Mouse (Mus musculus) liver, embryonic 14.5 days (tissue): ENCODE data around the gene Tex2. TPM values are rescaled to one million over a fixed set of nuclear protein-coding genes. Genes with fewer than 3 reads are reported as not detected.

Experiments
- ATAC-seq: fragments of 200-750 bp; cut with Nextera tagmentation; 2 replicates; pipeline ENCODE4 v1.8.0; 2017; ENCODE audit warnings: moderate number of reproducible peaks, mild to moderate bottlenecking, moderate library complexity; ENCODE audit not compliant: insufficient read depth
- DNase-seq, 3 experiments: peaks; one replicate each; pipeline ENCODE4 v3.0.0-alpha.2; 2012 to 2013; ENCODE audit warnings: low read depth in 3 of 3, low spot score in 3 of 3
- H3K27ac ChIP-seq: fragments of 300-500 bp; sonication (generic); 2 replicates; pipeline ENCODE4 v1.5.1; 2014; ENCODE audit warnings: moderate library complexity, mild to moderate bottlenecking, control low read depth, inconsistent platforms
- H3K27me3 ChIP-seq: fragments of 300-500 bp; sonication (generic); 2 replicates; pipeline ENCODE4 v1.6.1; 2014; ENCODE audit warnings: mild to moderate bottlenecking, low read length, moderate library complexity; ENCODE audit not compliant: control insufficient read depth, insufficient read depth
- H3K36me3 ChIP-seq: fragments of 300-500 bp; sonication (generic); replicated peaks from 2 replicates; pipeline ENCODE4 v1.6.1; 2014; ENCODE audit warnings: low read depth; ENCODE audit not compliant: control insufficient read depth, insufficient read depth
- H3K4me1 ChIP-seq, 2 experiments: fragments of 200-500 bp in 1 of 2; fragments of 300-500 bp in 1 of 2; sonication (generic) in 1 of 2; replicated peaks; 2 replicates each; pipeline ENCODE4 v1.6.1; 2012 to 2014; ENCODE audit warnings: antibody characterized with exemption in 1 of 2, inconsistent platforms in 1 of 2, low read length in 1 of 2; ENCODE audit not compliant: control insufficient read depth in 2 of 2, insufficient read depth in 2 of 2
- H3K4me2 ChIP-seq: fragments of 300-500 bp; sonication (generic); 2 replicates; pipeline ENCODE4 v1.6.1; 2014; ENCODE audit warnings: low read depth, mild to moderate bottlenecking, control low read depth, moderate library complexity
- H3K4me3 ChIP-seq, 2 experiments: fragments of 200-500 bp in 1 of 2; fragments of 300-500 bp in 1 of 2; sonication (generic) in 1 of 2; 2 replicates each; pipeline ENCODE4 v1.5.1; 2012 to 2014; ENCODE audit warnings: low read depth in 2 of 2, low read length in 2 of 2, mild to moderate bottlenecking in 2 of 2, control low read depth in 1 of 2, inconsistent platforms in 1 of 2, moderate library complexity in 1 of 2; ENCODE audit not compliant: insufficient read depth in 1 of 2
- H3K9ac ChIP-seq: fragments of 300-500 bp; sonication (generic); replicated peaks from 2 replicates; pipeline ENCODE4 v1.6.1; 2014; ENCODE audit warnings: mild to moderate bottlenecking, control low read depth, moderate library complexity
- H3K9me3 ChIP-seq: fragments of 300-500 bp; sonication (generic); 2 replicates; pipeline ENCODE4 v1.6.1; 2016; ENCODE audit warnings: low read length, mixed read lengths; ENCODE audit not compliant: control insufficient read depth
- CTCF ChIP-seq: IDR thresholded peaks from 2 replicates; pipeline ENCODE4 v1.5.1; 2016; ENCODE audit warnings: antibody characterized with exemption, low read depth, control low read depth
- EP300 ChIP-seq: IDR thresholded peaks from 2 replicates; pipeline ENCODE4 v1.6.1; 2016; ENCODE audit warnings: antibody characterized with exemption, low read depth
- WGBS: fragments of 180-500 bp; shearing (Covaris S2); extraction: QIAGEN DNeasy Blood & Tissue Kit; methylation state at CpG from one replicate; pipeline ENCODE4 v1.1.7; 2014; ENCODE audit not compliant: insufficient replicate concordance; 5-methylcytosine and 5-hydroxymethylcytosine counted together
- polyA plus RNA-seq, 2 experiments: library from polyadenylated mRNA; depleted of rRNA in 1 of 2; stranded (reverse) in 1 of 2; unstranded in 1 of 2; fragments of >200 nt; fragmentation: Nextera tagmentation in 1 of 2; extraction: Ambion mirVana in 1 of 2; gene quantifications; 2 replicates each; pipeline versions ENCODE4 v1.2.1 to v1.2.3; 2012 to 2014

Tex2 gene
- polyA plus RNA-seq, 2 experiments: 5.9 to 7.9 TPM

- no peaks in the 10 kb centered on the region; a peak in 1 of 4 replicates for H3K4me1 ChIP-seq
- 90% methylated on average over 6 of the region's 6 CpGs for WGBS
- peaks cover 9% of the 10 kb centered on the region for H3K9me3 ChIP-seq
- no peak overlapping the region for H3K27ac ChIP-seq
- TF ChIP-seq EP300: no peak
- peak; percentile 16; the same call in 1 of the 2 replicates for TF ChIP-seq CTCF
- ATAC-seq (no peak), DNase-seq (no peak)
- no peak overlapping the region for H3K9ac ChIP-seq
- no peaks in the 10 kb centered on the region for H3K27me3 ChIP-seq
- H3K36me3 ChIP-seq: peaks cover 10% of the 10 kb centered on the region
- no peak overlapping the region for H3K4me3 ChIP-seq
- no peak overlapping the region for H3K4me2 ChIP-seq
Measured at GRCm38 (mm10) chr11:106506211-106506610, 107.0 kb downstream of the Tex2 start.

- H3K27ac ChIP-seq: no peak overlapping the region
- TF ChIP-seq EP300: no peak
- no peak for TF ChIP-seq CTCF
- H3K36me3 ChIP-seq: peaks cover 6% of the 10 kb centered on the region
- DNase-seq: no peak
- H3K9me3 ChIP-seq: peaks cover 9% of the 10 kb centered on the region
- ATAC-seq: no peak
- H3K4me1 ChIP-seq: peaks cover 0 to 2% of the 10 kb centered on the region in 2 experiments; a peak in 1 of 4 replicates
- H3K9ac ChIP-seq: no peak overlapping the region
- no peak overlapping the region for H3K4me2 ChIP-seq
- H3K4me3 ChIP-seq: no peak overlapping the region
- H3K27me3 ChIP-seq: no peaks in the 10 kb centered on the region
Measured at GRCm38 (mm10) chr11:106504129-106504528, 109.1 kb downstream of the Tex2 start.

- Histone ChIP-seq H3K4me2 (no peak overlapping the region), H3K4me3 (no peak overlapping the region), H3K9ac (no peak overlapping the region), H3K4me1 (peaks cover 0 to 2% of the 10 kb centered on the region in 2 experiments; a peak in 1 of 4 replicates), H3K9me3 (peaks cover 9% of the 10 kb centered on the region), H3K27me3 (no peaks in the 10 kb centered on the region), H3K36me3 (no peaks in the 10 kb centered on the region; the same call in 1 of the 2 replicates), H3K27ac (no peak overlapping the region)
- TF ChIP-seq CTCF: no peak
- no peak for TF ChIP-seq EP300
- DNase-seq: no peak
- WGBS: 68% methylated on average over 4 of the region's 4 CpGs
- no peak for ATAC-seq
Measured at GRCm38 (mm10) chr11:106503425-106503717, 109.9 kb downstream of the Tex2 start.

- 35% methylated on average over 13 of the region's 13 CpGs for WGBS
- no peak for TF ChIP-seq CTCF
- TF ChIP-seq EP300: no peak
- H3K4me3 ChIP-seq: no peak overlapping the region
- H3K36me3 ChIP-seq: no peaks in the 10 kb centered on the region; the same call in 1 of the 2 replicates
- no peak for DNase-seq
- H3K4me1 ChIP-seq: peaks cover 0 to 2% of the 10 kb centered on the region in 2 experiments; a peak in 1 of 4 replicates
- peaks cover 6% of the 10 kb centered on the region for H3K9me3 ChIP-seq
- H3K9ac ChIP-seq: no peak overlapping the region
- ATAC-seq: no peak
- no peaks in the 10 kb centered on the region for H3K27me3 ChIP-seq
- no peak overlapping the region for H3K27ac ChIP-seq
- H3K4me2 ChIP-seq: no peak overlapping the region
Measured at GRCm38 (mm10) chr11:106502631-106503424, 110.4 kb downstream of the Tex2 start.

GRCm38 (mm10) chr11:106502159-106502505, 111.1 kb downstream of the Tex2 start:
- Histone ChIP-seq H3K4me3 (no peak overlapping the region; a peak in 1 of 4 replicates), H3K4me2 (peak overlapping the region; percentile 75), H3K9ac (no peak overlapping the region; the same call in 1 of the 2 replicates), H3K27me3 (no peaks in the 10 kb centered on the region), H3K9me3 (no peaks in the 10 kb centered on the region), H3K27ac (peak overlapping the region; percentile 83), H3K36me3 (no peaks in the 10 kb centered on the region; the same call in 1 of the 2 replicates), H3K4me1 (peaks cover 0 to 2% of the 10 kb centered on the region in 2 experiments; a peak in 1 of 4 replicates)
- ATAC-seq (no peak), DNase-seq (no peak)
- no peak for TF ChIP-seq EP300
- no peak for TF ChIP-seq CTCF
